Mouse (Mus musculus): Measurements from ENCODE around the gene Slc12a5. TPM values are rescaled to one million over a fixed set of nuclear protein-coding genes. Genes with fewer than 3 reads are reported as not detected.

Gene Slc12a5
- polyA plus RNA-seq, 1 experiment: 1.9 TPM

DNA sequence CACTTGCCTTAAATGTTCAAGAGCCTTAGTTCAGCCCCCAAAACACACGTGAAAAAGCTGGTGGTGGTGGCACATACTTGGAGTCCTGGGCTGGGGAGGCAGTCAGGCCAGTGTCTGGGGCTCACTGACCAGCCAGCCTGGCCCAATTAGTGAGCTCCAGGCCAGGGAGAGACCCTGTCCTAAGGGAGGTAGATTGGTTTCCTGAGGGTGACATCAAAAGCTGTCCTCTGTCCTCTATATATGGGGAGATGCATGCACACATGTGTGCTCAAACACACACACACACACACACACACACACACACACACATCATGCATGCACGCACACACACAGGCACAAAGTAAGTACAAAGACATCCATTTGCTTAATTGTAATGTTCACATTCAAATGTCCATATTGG lies 83.1 kb downstream of the Slc12a5 start:
- Histone ChIP-seq H3K4me3 (ENCODE audit: low read depth, low read length) (no peak overlapping the region), H3K27ac (ENCODE audit: insufficient read depth, low read length) (no peak overlapping the region)
- TF ChIP-seq EP300 (IDR thresholded peaks at IDR 0.05; ENCODE audit: insufficient read depth, low read depth, low read length) (no peak), CTCF (IDR thresholded peaks at IDR 0.05; ENCODE audit: low read depth, low read length) (no peak), POLR2A (IDR thresholded peaks at IDR 0.05; ENCODE audit: insufficient read depth, low read length) (no peak)

DNA sequence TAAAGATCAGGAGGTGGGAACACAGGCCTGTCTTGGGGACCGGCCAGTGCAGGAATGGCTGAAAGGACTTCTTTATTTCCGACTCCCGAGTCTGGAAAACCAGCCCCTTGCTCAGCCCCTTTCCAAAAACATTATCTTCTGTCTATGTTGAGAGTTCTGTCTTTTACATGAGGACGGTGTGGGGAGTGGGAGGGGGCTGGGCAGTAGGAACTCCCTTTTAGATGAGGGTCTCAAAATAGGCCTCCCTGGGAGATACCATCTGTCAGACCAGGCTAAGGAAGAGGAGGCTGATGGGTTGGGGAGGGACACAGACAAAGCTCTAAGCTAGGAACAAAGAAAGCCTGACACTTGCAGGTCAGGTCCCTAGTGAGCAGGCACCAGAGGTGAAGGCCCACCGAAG lies 88.4 kb downstream of the Slc12a5 start:
- Histone ChIP-seq H3K9ac (ENCODE audit: low read depth, poor library complexity, severe bottlenecking) (no peak overlapping the region), H3K27me3 (ENCODE audit: control insufficient read depth, insufficient read depth, low read length, poor library complexity, severe bottlenecking) (no peaks in the 10 kb centered on the region), H3K4me3 (ENCODE audit: low read depth, low read length) (no peak overlapping the region), H3K36me3 (ENCODE audit: control insufficient read depth, insufficient read depth, low read length, poor library complexity, severe bottlenecking) (no peaks in the 10 kb centered on the region), H3K4me1 (ENCODE audit: control insufficient read depth, insufficient read depth, low read length) (no peaks in the 10 kb centered on the region), H3K9me3 (replicated peaks; ENCODE audit: control insufficient read depth, insufficient read depth, low read length, poor library complexity, severe bottlenecking) (no peaks in the 10 kb centered on the region), H3K27ac (ENCODE audit: insufficient read depth, low read length) (no peak overlapping the region)
- TF ChIP-seq POLR2A (IDR thresholded peaks at IDR 0.05; ENCODE audit: insufficient read depth, low read length): no peak
- TF ChIP-seq CTCF (IDR thresholded peaks at IDR 0.05; ENCODE audit: low read depth, low read length): no peak
- TF ChIP-seq EP300 (IDR thresholded peaks at IDR 0.05; ENCODE audit: insufficient read depth, low read depth, low read length): no peak

More for the DNA sequence above, 83.1 kb downstream of the Slc12a5 start:
- Histone ChIP-seq H3K9ac (ENCODE audit: low read depth, poor library complexity, severe bottlenecking) (no peak overlapping the region), H3K36me3 (ENCODE audit: control insufficient read depth, insufficient read depth, low read length, poor library complexity, severe bottlenecking) (no peaks in the 10 kb centered on the region), H3K27me3 (ENCODE audit: control insufficient read depth, insufficient read depth, low read length, poor library complexity, severe bottlenecking) (no peaks in the 10 kb centered on the region), H3K9me3 (replicated peaks; ENCODE audit: control insufficient read depth, insufficient read depth, low read length, poor library complexity, severe bottlenecking) (no peaks in the 10 kb centered on the region), H3K4me1 (ENCODE audit: control insufficient read depth, insufficient read depth, low read length) (no peaks in the 10 kb centered on the region)

Other genes with a start within 250 kb of the Slc12a5 start
- not detected in 2 replicates for gene Spint5, start 245.5 kb upstream of the Slc12a5 start, polyA plus RNA-seq (2011; ENCODE audit: insufficient read depth, insufficient read length, low read depth, missing spikeins)
- gene Wfdc3, start 214.9 kb upstream of the Slc12a5 start, polyA plus RNA-seq (2011; ENCODE audit: insufficient read depth, insufficient read length, low read depth, missing spikeins): 0.60 and 1.7 TPM in 2 replicates
- 26.7 and 30.4 TPM in 2 replicates for gene Dnttip1, start 214.8 kb upstream of the Slc12a5 start, polyA plus RNA-seq (2011; ENCODE audit: insufficient read depth, insufficient read length, low read depth, missing spikeins)
- gene Ube2c, start 190.9 kb upstream of the Slc12a5 start, polyA plus RNA-seq (2011; ENCODE audit: insufficient read depth, insufficient read length, low read depth, missing spikeins): 366 and 371 TPM in 2 replicates
- gene Tnnc2, start 180.8 kb upstream of the Slc12a5 start, polyA plus RNA-seq (2011; ENCODE audit: insufficient read depth, insufficient read length, low read depth, missing spikeins): 0.88 and 1.6 TPM in 2 replicates
- gene Snx21, start 175.0 kb upstream of the Slc12a5 start, polyA plus RNA-seq (2011; ENCODE audit: insufficient read depth, insufficient read length, low read depth, missing spikeins): 10.7 and 11.2 TPM in 2 replicates
- 15.0 and 15.7 TPM in 2 replicates for gene Acot8, start 155.9 kb upstream of the Slc12a5 start, polyA plus RNA-seq (2011; ENCODE audit: insufficient read depth, insufficient read length, low read depth, missing spikeins)
- gene Zswim3, start 155.7 kb upstream of the Slc12a5 start, polyA plus RNA-seq (2011; ENCODE audit: insufficient read depth, insufficient read length, low read depth, missing spikeins): 10.7 and 12.1 TPM in 2 replicates
- gene Zswim1, start 138.1 kb upstream of the Slc12a5 start, polyA plus RNA-seq (2011; ENCODE audit: insufficient read depth, insufficient read length, low read depth, missing spikeins): 39.5 and 50.0 TPM in 2 replicates
- gene Spata25, start 132.3 kb upstream of the Slc12a5 start, polyA plus RNA-seq (2011; ENCODE audit: insufficient read depth, insufficient read length, low read depth, missing spikeins): not detected in 2 replicates
- gene Ctsa, start 127.9 kb upstream of the Slc12a5 start, polyA plus RNA-seq (2011; ENCODE audit: insufficient read depth, insufficient read length, low read depth, missing spikeins): 75.3 and 83.4 TPM in 2 replicates
- gene Neurl2, start 127.3 kb upstream of the Slc12a5 start, polyA plus RNA-seq (2011; ENCODE audit: insufficient read depth, insufficient read length, low read depth, missing spikeins): 2.2 and 2.8 TPM in 2 replicates
- gene Pltp, start 103.1 kb upstream of the Slc12a5 start, polyA plus RNA-seq (2011; ENCODE audit: insufficient read depth, insufficient read length, low read depth, missing spikeins): 52.4 and 55.9 TPM in 2 replicates
- 30.2 and 30.9 TPM in 2 replicates for gene Pcif1, start 81.5 kb upstream of the Slc12a5 start, polyA plus RNA-seq (2011; ENCODE audit: insufficient read depth, insufficient read length, low read depth, missing spikeins)
- gene Zfp335, start 49.0 kb upstream of the Slc12a5 start, polyA plus RNA-seq (2011; ENCODE audit: insufficient read depth, insufficient read length, low read depth, missing spikeins): 9.1 and 10.6 TPM in 2 replicates
- gene Mmp9, start 20.0 kb upstream of the Slc12a5 start, polyA plus RNA-seq (2011; ENCODE audit: insufficient read depth, insufficient read length, low read depth, missing spikeins): 5.8 and 6.2 TPM in 2 replicates
- 30.8 and 33.7 TPM in 2 replicates for gene Ncoa5, start 74.1 kb downstream of the Slc12a5 start, polyA plus RNA-seq (2011; ENCODE audit: insufficient read depth, insufficient read length, low read depth, missing spikeins)
- gene Cd40, start 94.8 kb downstream of the Slc12a5 start, polyA plus RNA-seq (2011; ENCODE audit: insufficient read depth, insufficient read length, low read depth, missing spikeins): 5.3 and 5.8 TPM in 2 replicates
- not detected in 2 replicates for gene 1700025C18Rik, start 129.9 kb downstream of the Slc12a5 start, polyA plus RNA-seq (2011; ENCODE audit: insufficient read depth, insufficient read length, low read depth, missing spikeins)